Mouse (Mus musculus) large intestine, adult 2 months (tissue): Measurements from ENCODE around the gene Nectin2. TPM values are rescaled to one million over a fixed set of nuclear protein-coding genes. Genes with fewer than 3 reads are reported as not detected.

Experiments used
- DNase-seq: peaks from one replicate; pipeline ENCODE4 v3.0.0-alpha.2; 2012; ENCODE audit warnings: low read depth, low spot score
- WGBS: fragments of 180-500 bp; shearing (Covaris S2); methylation state at CpG from one replicate; pipeline ENCODE4 v1.1.7; 2018; 5-methylcytosine and 5-hydroxymethylcytosine counted together
- polyA plus RNA-seq: library from polyadenylated mRNA; depleted of rRNA; stranded (reverse); fragments of >200 nt; gene quantifications from 2 replicates; pipeline ENCODE4 v1.2.3, GENCODE M21; 2012

Nectin2 gene
- polyA plus RNA-seq, 1 experiment: 132 TPM

- no peak for DNase-seq
- 56% methylated on average over 6 of the region's 6 CpGs for WGBS
Measured at GRCm38 (mm10) chr7:19746426-19747201, 3.7 kb downstream of the Nectin2 start.

GRCm38 (mm10) chr7:19745971-19746370, 4.3 kb downstream of the Nectin2 start:
- WGBS: 75% methylated on average over 10 of the region's 10 CpGs
- DNase-seq: no peak

- WGBS: 55% methylated on average over 14 of the region's 14 CpGs
- no peak for DNase-seq
Measured at GRCm38 (mm10) chr7:19744590-19745385, 5.5 kb downstream of the Nectin2 start.

GRCm38 (mm10) chr7:19743791-19744190, 6.5 kb downstream of the Nectin2 start:
- DNase-seq: no peak
- 80% methylated on average over 6 of the region's 6 CpGs for WGBS

GRCm38 (mm10) chr7:19742468-19742867, 7.8 kb downstream of the Nectin2 start:
- DNase-seq: no peak
- 50% methylated on average over 5 of the region's 5 CpGs for WGBS

GRCm38 (mm10) chr7:19741329-19742031, 8.8 kb downstream of the Nectin2 start:
- 48% methylated on average over 8 of the region's 8 CpGs for WGBS

GRCm38 (mm10) chr7:19740269-19740668, 10.0 kb downstream of the Nectin2 start:
- 86% methylated on average over 11 of the region's 11 CpGs for WGBS
- no peak for DNase-seq

More at GRCm38 (mm10) chr7:19741329-19742031, 8.8 kb downstream of the Nectin2 start:
- DNase-seq: no peak

GRCm38 (mm10) chr7:19738771-19739170, 11.5 kb downstream of the Nectin2 start:
- DNase-seq: no peak
- WGBS: 90% methylated on average over 3 of the region's 3 CpGs

- no peak for DNase-seq
Measured at GRCm38 (mm10) chr7:19736389-19737057, 13.8 kb downstream of the Nectin2 start.

GRCm38 (mm10) chr7:19734178-19734666, 16.1 kb downstream of the Nectin2 start:
- no peak for DNase-seq
- WGBS: 89% methylated on average over 10 of the region's 10 CpGs

More at GRCm38 (mm10) chr7:19736389-19737057, 13.8 kb downstream of the Nectin2 start:
- 73% methylated on average over 16 of the region's 16 CpGs for WGBS

GRCm38 (mm10) chr7:19726541-19726940, 23.7 kb downstream of the Nectin2 start:
- no peak for DNase-seq
- 93% methylated on average over 4 of the region's 4 CpGs for WGBS

- WGBS: 42% methylated on average over 12 of the region's 12 CpGs
- peak; percentile 48 for DNase-seq
Measured at GRCm38 (mm10) chr7:19724167-19724566, 26.1 kb downstream of the Nectin2 start.

GRCm38 (mm10) chr7:19722754-19723195, 27.5 kb downstream of the Nectin2 start:
- DNase-seq: no peak
- 82% methylated on average over 6 of the region's 6 CpGs for WGBS

- DNase-seq: no peak
- 92% methylated on average over 4 of the region's 4 CpGs for WGBS
Measured at GRCm38 (mm10) chr7:19719200-19719599, 31.1 kb downstream of the Nectin2 start.

GRCm38 (mm10) chr7:19718297-19718952, 31.9 kb downstream of the Nectin2 start:
- DNase-seq: no peak
- WGBS: 90% methylated on average over 5 of the region's 5 CpGs

GRCm38 (mm10) chr7:19717346-19717745, 32.9 kb downstream of the Nectin2 start:
- no peak for DNase-seq
- WGBS: 89% methylated on average over 4 of the region's 4 CpGs

GRCm38 (mm10) chr7:19716822-19717221, 33.5 kb downstream of the Nectin2 start:
- no peak for DNase-seq
- 85% methylated on average over 2 of the region's 2 CpGs for WGBS

- DNase-seq: no peak
- 4% methylated on average over 18 of the region's 18 CpGs for WGBS
Measured at GRCm38 (mm10) chr7:19716055-19716682, 34.1 kb downstream of the Nectin2 start.
